Mouse (Mus musculus): Measurements from ENCODE around the gene Ndufb4. TPM values are rescaled to one million over a fixed set of nuclear protein-coding genes. Genes with fewer than 3 reads are reported as not detected.
A peak's percentile ranks its signal among the peaks of the same experiment; 100 is the strongest.

Gene Ndufb4
- polyA plus RNA-seq, 1 experiment from 2014 or later: 106 TPM

GRCm38 (mm10) chr16:37628336-37628735 lies 25.9 kb downstream of the Ndufb4 start:
- Histone ChIP-seq H3K9ac (ENCODE audit: low read length) (no peak overlapping the region), H3K4me3 (ENCODE audit: low read length) (no peak overlapping the region), H3K9me3 (replicated peaks; ENCODE audit: control insufficient read depth, low read length) (no peaks in the 10 kb centered on the region), H3K27ac (ENCODE audit: low read length) (no peak overlapping the region), H3K27me3 (ENCODE audit: control insufficient read depth, insufficient read depth, low read length) (no peaks in the 10 kb centered on the region), H3K4me1 (ENCODE audit: control insufficient read depth, insufficient read depth, low read length) (no peaks in the 10 kb centered on the region), H3K4me2 (ENCODE audit: low read depth, low read length) (no peak overlapping the region), H3K36me3 (ENCODE audit: control insufficient read depth, insufficient read depth) (no peaks in the 10 kb centered on the region)
- no peak for ATAC-seq (replicated peaks; ENCODE audit: extremely low read depth, insufficient read depth, low FRiP score)
- WGBS: 78% methylated on average over 9 of the region's 9 CpGs

GRCm38 (mm10) chr16:37626388-37626949 lies 27.8 kb downstream of the Ndufb4 start:
- no peak overlapping the region for H3K9ac ChIP-seq (ENCODE audit: low read length)
- no peak overlapping the region for H3K4me2 ChIP-seq (ENCODE audit: low read depth, low read length)
- 65% methylated on average over 4 of the region's 4 CpGs for WGBS
- H3K9me3 ChIP-seq (replicated peaks; ENCODE audit: control insufficient read depth, low read length): no peaks in the 10 kb centered on the region
- no peak for ATAC-seq (replicated peaks; ENCODE audit: extremely low read depth, insufficient read depth, low FRiP score)
- no peak overlapping the region for H3K27ac ChIP-seq (ENCODE audit: low read length)
- no peaks in the 10 kb centered on the region for H3K27me3 ChIP-seq (ENCODE audit: control insufficient read depth, insufficient read depth, low read length)
- no peaks in the 10 kb centered on the region for H3K36me3 ChIP-seq (ENCODE audit: control insufficient read depth, insufficient read depth)
- H3K4me1 ChIP-seq (ENCODE audit: control insufficient read depth, insufficient read depth, low read length): no peaks in the 10 kb centered on the region
- H3K4me3 ChIP-seq (ENCODE audit: low read length): no peak overlapping the region

GRCm38 (mm10) chr16:37622919-37623318 lies 31.3 kb downstream of the Ndufb4 start:
- Histone ChIP-seq H3K36me3 (ENCODE audit: control insufficient read depth, insufficient read depth) (no peaks in the 10 kb centered on the region), H3K27ac (ENCODE audit: low read length) (no peak overlapping the region), H3K4me2 (ENCODE audit: low read depth, low read length) (no peak overlapping the region), H3K4me1 (ENCODE audit: control insufficient read depth, insufficient read depth, low read length) (peaks cover 5% of the 10 kb centered on the region; the same call in 1 of the 2 replicates), H3K27me3 (ENCODE audit: control insufficient read depth, insufficient read depth, low read length) (no peaks in the 10 kb centered on the region), H3K9ac (ENCODE audit: low read length) (no peak overlapping the region), H3K9me3 (replicated peaks; ENCODE audit: control insufficient read depth, low read length) (no peaks in the 10 kb centered on the region), H3K4me3 (ENCODE audit: low read length) (no peak overlapping the region)
- WGBS: 59% methylated on average over 5 of the region's 5 CpGs
- no peak for ATAC-seq (replicated peaks; ENCODE audit: extremely low read depth, insufficient read depth, low FRiP score)

GRCm38 (mm10) chr16:37622403-37622802 lies 31.9 kb downstream of the Ndufb4 start:
- no peak overlapping the region for H3K4me3 ChIP-seq (ENCODE audit: low read length)
- no peaks in the 10 kb centered on the region for H3K27me3 ChIP-seq (ENCODE audit: control insufficient read depth, insufficient read depth, low read length)
- ATAC-seq (replicated peaks; ENCODE audit: extremely low read depth, insufficient read depth, low FRiP score): no peak
- no peak overlapping the region for H3K4me2 ChIP-seq (ENCODE audit: low read depth, low read length)
- H3K9me3 ChIP-seq (replicated peaks; ENCODE audit: control insufficient read depth, low read length): no peaks in the 10 kb centered on the region
- no peak overlapping the region for H3K27ac ChIP-seq (ENCODE audit: low read length)
- no peaks in the 10 kb centered on the region for H3K36me3 ChIP-seq (ENCODE audit: control insufficient read depth, insufficient read depth)
- WGBS: 67% methylated on average over 3 of the region's 3 CpGs
- H3K9ac ChIP-seq (ENCODE audit: low read length): no peak overlapping the region
- peaks cover 10% of the 10 kb centered on the region; the same call in 1 of the 2 replicates for H3K4me1 ChIP-seq (ENCODE audit: control insufficient read depth, insufficient read depth, low read length)

- peaks cover 14% of the 10 kb centered on the region for H3K4me1 ChIP-seq (ENCODE audit: control insufficient read depth, insufficient read depth, low read length)
- H3K4me2 ChIP-seq (ENCODE audit: low read depth, low read length): no peak overlapping the region
- H3K9ac ChIP-seq (ENCODE audit: low read length): no peak overlapping the region
- H3K36me3 ChIP-seq (ENCODE audit: control insufficient read depth, insufficient read depth): no peaks in the 10 kb centered on the region
- no peaks in the 10 kb centered on the region for H3K27me3 ChIP-seq (ENCODE audit: control insufficient read depth, insufficient read depth, low read length)
- no peaks in the 10 kb centered on the region for H3K9me3 ChIP-seq (replicated peaks; ENCODE audit: control insufficient read depth, low read length)
- peak overlapping the region; percentile 60; the same call in 1 of the 2 replicates for H3K27ac ChIP-seq (ENCODE audit: low read length)
- 20% methylated on average over 3 of the region's 3 CpGs for WGBS
- H3K4me3 ChIP-seq (ENCODE audit: low read length): no peak overlapping the region
- ATAC-seq (replicated peaks; ENCODE audit: extremely low read depth, insufficient read depth, low FRiP score): no peak
These were observed 36.6 kb downstream of the Ndufb4 start for GRCm38 (mm10) chr16:37617695-37618094.

- H3K4me2 ChIP-seq (ENCODE audit: low read depth, low read length): no peak overlapping the region
- no peak overlapping the region for H3K9ac ChIP-seq (ENCODE audit: low read length)
- H3K4me3 ChIP-seq (ENCODE audit: low read length): no peak overlapping the region
- WGBS: 66% methylated on average over 8 of the region's 8 CpGs
- H3K27ac ChIP-seq (ENCODE audit: low read length): no peak overlapping the region
- no peaks in the 10 kb centered on the region for H3K27me3 ChIP-seq (ENCODE audit: control insufficient read depth, insufficient read depth, low read length)
- H3K9me3 ChIP-seq (replicated peaks; ENCODE audit: control insufficient read depth, low read length): no peaks in the 10 kb centered on the region
- H3K4me1 ChIP-seq (ENCODE audit: control insufficient read depth, insufficient read depth, low read length): peaks cover 14% of the 10 kb centered on the region
- H3K36me3 ChIP-seq (ENCODE audit: control insufficient read depth, insufficient read depth): no peaks in the 10 kb centered on the region
- no peak for ATAC-seq (replicated peaks; ENCODE audit: extremely low read depth, insufficient read depth, low FRiP score)
These were observed 38.1 kb downstream of the Ndufb4 start for GRCm38 (mm10) chr16:37616104-37616503.

GRCm38 (mm10) chr16:37615429-37615828 lies 38.8 kb downstream of the Ndufb4 start:
- no peak overlapping the region for H3K9ac ChIP-seq (ENCODE audit: low read length)
- no peaks in the 10 kb centered on the region for H3K27me3 ChIP-seq (ENCODE audit: control insufficient read depth, insufficient read depth, low read length)
- no peak overlapping the region for H3K4me3 ChIP-seq (ENCODE audit: low read length)
- no peak for ATAC-seq (replicated peaks; ENCODE audit: extremely low read depth, insufficient read depth, low FRiP score)
- H3K36me3 ChIP-seq (ENCODE audit: control insufficient read depth, insufficient read depth): no peaks in the 10 kb centered on the region
- H3K4me2 ChIP-seq (ENCODE audit: low read depth, low read length): no peak overlapping the region
- peaks cover 11% of the 10 kb centered on the region for H3K4me1 ChIP-seq (ENCODE audit: control insufficient read depth, insufficient read depth, low read length)
- 64% methylated on average over 8 of the region's 8 CpGs for WGBS
- no peaks in the 10 kb centered on the region for H3K9me3 ChIP-seq (replicated peaks; ENCODE audit: control insufficient read depth, low read length)
- H3K27ac ChIP-seq (ENCODE audit: low read length): no peak overlapping the region

- Histone ChIP-seq H3K4me2 (ENCODE audit: low read depth, low read length) (no peak overlapping the region), H3K27me3 (ENCODE audit: control insufficient read depth, insufficient read depth, low read length) (no peaks in the 10 kb centered on the region), H3K4me3 (ENCODE audit: low read length) (no peak overlapping the region), H3K36me3 (ENCODE audit: control insufficient read depth, insufficient read depth) (no peaks in the 10 kb centered on the region), H3K9ac (ENCODE audit: low read length) (no peak overlapping the region), H3K9me3 (replicated peaks; ENCODE audit: control insufficient read depth, low read length) (no peaks in the 10 kb centered on the region), H3K4me1 (ENCODE audit: control insufficient read depth, insufficient read depth, low read length) (peaks cover 10% of the 10 kb centered on the region), H3K27ac (ENCODE audit: low read length) (no peak overlapping the region)
- ATAC-seq (replicated peaks; ENCODE audit: extremely low read depth, insufficient read depth, low FRiP score): no peak
- WGBS: 86% methylated on average over 9 of the region's 9 CpGs
These were observed 39.7 kb downstream of the Ndufb4 start for GRCm38 (mm10) chr16:37614540-37614939.

GRCm38 (mm10) chr16:37612013-37612412 lies 42.2 kb downstream of the Ndufb4 start:
- Histone ChIP-seq H3K36me3 (ENCODE audit: control insufficient read depth, insufficient read depth) (no peaks in the 10 kb centered on the region), H3K4me2 (ENCODE audit: low read depth, low read length) (no peak overlapping the region), H3K9me3 (replicated peaks; ENCODE audit: control insufficient read depth, low read length) (no peaks in the 10 kb centered on the region), H3K4me3 (ENCODE audit: low read length) (no peak overlapping the region), H3K9ac (ENCODE audit: low read length) (no peak overlapping the region), H3K27me3 (ENCODE audit: control insufficient read depth, insufficient read depth, low read length) (no peaks in the 10 kb centered on the region), H3K4me1 (ENCODE audit: control insufficient read depth, insufficient read depth, low read length) (no peaks in the 10 kb centered on the region; the same call in 1 of the 2 replicates), H3K27ac (ENCODE audit: low read length) (no peak overlapping the region)
- WGBS: 88% methylated on average over 5 of the region's 5 CpGs
- no peak for ATAC-seq (replicated peaks; ENCODE audit: extremely low read depth, insufficient read depth, low FRiP score)
